In the genomic region with DNA sequence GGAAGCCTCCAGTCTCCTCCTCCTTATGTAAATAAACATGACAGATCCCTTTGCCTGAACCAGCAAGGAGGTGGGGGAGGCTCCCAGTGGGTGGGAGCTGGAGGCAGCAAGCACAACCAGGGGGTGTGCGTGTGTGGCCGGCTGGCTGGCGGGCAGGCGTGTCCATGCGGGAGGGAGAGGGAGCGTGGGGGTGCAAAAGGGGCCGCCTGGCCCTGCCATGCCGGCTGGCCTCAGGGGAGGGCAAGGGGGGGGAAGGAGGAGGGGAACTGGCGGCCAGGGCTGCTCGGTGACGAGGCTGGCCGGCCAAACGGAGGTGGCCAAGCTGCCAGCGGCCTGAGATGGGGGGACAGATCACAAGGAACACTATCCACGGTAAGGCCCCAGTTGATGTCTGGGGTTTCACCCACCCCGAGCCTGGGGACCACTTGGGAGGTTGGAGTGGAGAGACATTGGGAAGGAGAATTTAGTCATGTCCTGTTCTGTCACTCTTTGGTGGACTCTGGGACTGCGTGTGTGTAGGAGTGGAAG, we compare ENCODE assay signal across 9 mouse cellular contexts. TPM values are rescaled to one million over a fixed set of nuclear protein-coding genes. Genes with fewer than 3 reads are reported as not detected.
A peak's percentile ranks its signal among the peaks of the same experiment; 100 is the strongest.
DNase-seq lines count a peak whose midpoint lies in the region; ATAC-seq and TF ChIP-seq lines count a peak whose summit lies in the region.
"Had no signal": no experiment of that assay in that cellular context is flagged by ENCODE, and none has a peak within 500 bp of the region (broad histone marks: within the 10 kb centered on the region; RNA-seq: fewer than 3 reads in every experiment).

No protein-coding gene starts in this region.

- no peaks in the 10 kb centered on the region for H3K4me1 ChIP-seq in ES-Bruce4 (ENCODE audit: control insufficient read depth, insufficient read depth, low read length)
- H3K4me1 ChIP-seq in forebrain, postnatal 0 days (ENCODE audit: insufficient read depth) = no peaks in the 10 kb centered on the region

- H3K36me3 ChIP-seq in ES-Bruce4 (ENCODE audit: control insufficient read depth, insufficient read depth, low read length, poor library complexity, severe bottlenecking) = no peaks in the 10 kb centered on the region
- H3K36me3 ChIP-seq in forebrain, postnatal 0 days (ENCODE audit: insufficient read depth) = no peaks in the 10 kb centered on the region

- peak overlapping the region; percentile 7; the same call in 1 of the 2 replicates for H3K4me3 ChIP-seq in ES-Bruce4 (ENCODE audit: low read depth, low read length)
- H3K4me3 ChIP-seq in forebrain, postnatal 0 days (ENCODE audit: low read depth, low read length) = 0 out of 2 replicates have a peak overlapping the region, but pooled peaks have one; percentile 2

- H3K27me3 ChIP-seq in ES-Bruce4 (ENCODE audit: control insufficient read depth, insufficient read depth, low read length, poor library complexity, severe bottlenecking) = no peaks in the 10 kb centered on the region
- H3K27me3 ChIP-seq in forebrain, postnatal 0 days (ENCODE audit: insufficient read depth, low read length) = no peaks in the 10 kb centered on the region
- H3K27me3 ChIP-seq: CH12.LX had no signal

- TF ChIP-seq CTCF in ES-Bruce4 (IDR thresholded peaks at IDR 0.05; ENCODE audit: low read depth, low read length) = no peak
- no peak for TF ChIP-seq CTCF in forebrain, postnatal 0 days (IDR thresholded peaks at IDR 0.05; ENCODE audit: low read depth)

- no peak for TF ChIP-seq POLR2A in ES-Bruce4 (IDR thresholded peaks at IDR 0.05; ENCODE audit: insufficient read depth, low read length)

- H3K9ac ChIP-seq in ES-Bruce4 (ENCODE audit: low read depth, poor library complexity, severe bottlenecking) = peak overlapping the region; percentile 37; the same call in 1 of the 2 replicates
- H3K9ac ChIP-seq in forebrain, postnatal 0 days = 0 out of 2 replicates have a peak overlapping the region, but pooled peaks have one; percentile 18

- peak overlapping the region; percentile 37 for H3K4me2 ChIP-seq in forebrain, postnatal 0 days (ENCODE audit: low read depth)

- no peak for TF ChIP-seq EP300 in ES-Bruce4 (IDR thresholded peaks at IDR 0.05; ENCODE audit: insufficient read depth, low read depth, low read length)

- 8% methylated on average over 17 of the region's 17 CpGs for WGBS in forebrain, postnatal 0 days

- intact Hi-C loops in heart, postnatal 10 days (cut with DNase I) = no loop called here

- H3K27ac ChIP-seq in ES-Bruce4 (ENCODE audit: insufficient read depth, low read length) = no peak overlapping the region
- H3K27ac ChIP-seq in forebrain, postnatal 0 days (ENCODE audit: low read depth, low read length) = no peak overlapping the region

- no peaks in the 10 kb centered on the region for H3K9me3 ChIP-seq in ES-Bruce4 (replicated peaks; ENCODE audit: control insufficient read depth, insufficient read depth, low read length, poor library complexity, severe bottlenecking)
- no peaks in the 10 kb centered on the region for H3K9me3 ChIP-seq in forebrain, postnatal 0 days (ENCODE audit: low read length)

- DNase-seq in cerebellum, adult 18-20 months = peak; percentile 81 to 82
- DNase-seq in forebrain, postnatal 0 days = no peak
- DNase-seq in heart, postnatal 10 days = peak; percentile 64
- peak; percentile 53 to 54 for DNase-seq in kidney, postnatal 36 days
- DNase-seq in lung, adult 18-20 months = peak; percentile 58 to 66
- DNase-seq in ovary, adult 18-20 months (ENCODE audit: low spot score) = peak; percentile 74
- DNase-seq in B cell, adult 2 months = no peak

- peak; percentile 53; the same call in 1 of the 2 replicates for ATAC-seq in forebrain, postnatal 0 days

RNA-seq across cellular contexts. Expression of gene Neurl1a, which starts 50.2 kb away (rescaled TPM):
- 8.1 and 9.0 TPM in 2 replicates for polyA plus RNA-seq in ES-Bruce4 (2011; ENCODE audit: insufficient read depth, insufficient read length, low read depth, missing spikeins)
- 51.5 and 52.1 TPM in 2 replicates for total RNA-seq in forebrain, postnatal 0 days (2014; rRNA removed)
- 11.6 and 15.7 TPM in 2 replicates for polyA plus RNA-seq in forebrain, postnatal 0 days (2015; fragmentation: Nextera tagmentation; extraction: Ambion mirVana)
- 1 to 10 TPM in 1 of 2 experiments, under 1 TPM in 1; 0.60 to 1.1 TPM for total RNA-seq in heart, postnatal 10 days (2021)

Comparison
In these comparisons a context has a peak if more than half of its experiments do, and no peak if none do; other contexts are left out.
1. DNase-seq: peak in cerebellum, adult 18-20 months (2 of 2), heart, postnatal 10 days (2 of 2), kidney, postnatal 36 days (2 of 2), lung, adult 18-20 months (2 of 2) and ovary, adult 18-20 months (single experiment); none in forebrain, postnatal 0 days (single experiment) and B cell, adult 2 months (0 of 2).
2. RNA of gene Neurl1a, which starts 50.2 kb away (total RNA-seq): 51.5 to 52.1 TPM in forebrain, postnatal 0 days; 0.60 to 1.1 TPM in heart, postnatal 10 days; every median in the first group is over 10 times any median in the second.